Mouse (Mus musculus): ENCODE data around the gene Arfrp1. TPM values are rescaled to one million over a fixed set of nuclear protein-coding genes. Genes with fewer than 3 reads are reported as not detected.

Arfrp1 gene
- total RNA-seq, 2 experiments from 2014 or later: 54.3 to 54.9 TPM

GRCm38 (mm10) chr2:181380251-181380650 is 15.0 kb upstream of the Arfrp1 start:
- intact Hi-C loops (cut with DNase I): no loop called here
- DNase-seq (ENCODE audit: low spot score): no peak

GRCm38 (mm10) chr2:181379778-181380177 is 14.6 kb upstream of the Arfrp1 start, which contains the start of gene Lime1:
Gene Lime1 (plus strand): TSS chr2:181380078.
- intact Hi-C loops (cut with DNase I): no loop called here
- DNase-seq (ENCODE audit: low spot score): no peak

GRCm38 (mm10) chr2:181378701-181379100 is 13.5 kb upstream of the Arfrp1 start:
- intact Hi-C loops (cut with DNase I): no loop called here
- DNase-seq (ENCODE audit: low spot score): no peak

- no peak for DNase-seq (ENCODE audit: low spot score)
- intact Hi-C loops (cut with DNase I): no loop called here
These were observed 12.0 kb upstream of the Arfrp1 start for GRCm38 (mm10) chr2:181377230-181377629.

- intact Hi-C loops (cut with DNase I): no loop called here
- no peak for DNase-seq (ENCODE audit: low spot score)
These were observed 10.6 kb upstream of the Arfrp1 start for GRCm38 (mm10) chr2:181375787-181376186.

GRCm38 (mm10) chr2:181370001-181370400 is 4.8 kb upstream of the Arfrp1 start:
- no peak for DNase-seq (ENCODE audit: low spot score)
- intact Hi-C loops (cut with DNase I): no loop called here

GRCm38 (mm10) chr2:181365655-181366075 is 461 bp upstream of the Arfrp1 start:
- intact Hi-C loops (cut with DNase I): no loop called here
- DNase-seq (ENCODE audit: low spot score): no peak

GRCm38 (mm10) chr2:181364487-181364859 is 731 bp downstream of the Arfrp1 start:
- intact Hi-C loops (cut with DNase I): no loop called here
- DNase-seq (ENCODE audit: low spot score): no peak

- intact Hi-C loops (cut with DNase I): no loop called here
- no peak for DNase-seq (ENCODE audit: low spot score)
These were observed 1.3 kb downstream of the Arfrp1 start for GRCm38 (mm10) chr2:181363946-181364345.

GRCm38 (mm10) chr2:181356780-181357179 is 8.4 kb downstream of the Arfrp1 start:
- DNase-seq (ENCODE audit: low spot score): no peak
- intact Hi-C loops (cut with DNase I): no loop called here

- DNase-seq (ENCODE audit: low spot score): peak; percentile 13
- intact Hi-C loops (cut with DNase I): no loop called here
These were observed 22.4 kb downstream of the Arfrp1 start for GRCm38 (mm10) chr2:181342766-181343165.

GRCm38 (mm10) chr2:181340426-181340825 is 24.8 kb downstream of the Arfrp1 start:
- intact Hi-C loops (cut with DNase I): no loop called here

GRCm38 (mm10) chr2:181334023-181334422 is 31.2 kb downstream of the Arfrp1 start:
- DNase-seq (ENCODE audit: low spot score): no peak

More at GRCm38 (mm10) chr2:181340426-181340825, 24.8 kb downstream of the Arfrp1 start:
- DNase-seq (ENCODE audit: low spot score): no peak

GRCm38 (mm10) chr2:181332542-181332941 is 32.7 kb downstream of the Arfrp1 start:
- no peak for DNase-seq (ENCODE audit: low spot score)
- intact Hi-C loops (cut with DNase I): loop anchor here (5.0 kb wide), 1 partner anchor 220 kb away; no protein-coding TSS in a partner anchor

More at GRCm38 (mm10) chr2:181334023-181334422, 31.2 kb downstream of the Arfrp1 start:
- intact Hi-C loops (cut with DNase I): loop anchor here (1.0 to 5.0 kb wide), 2 partner anchors 148 to 222 kb away; no protein-coding TSS in a partner anchor

- DNase-seq (ENCODE audit: low spot score): no peak
- intact Hi-C loops (cut with DNase I): no loop called here
These were observed 39.1 kb downstream of the Arfrp1 start for GRCm38 (mm10) chr2:181326098-181326497.

- no peak for DNase-seq (ENCODE audit: low spot score)
- intact Hi-C loops (cut with DNase I): no loop called here
These were observed 43.1 kb downstream of the Arfrp1 start for GRCm38 (mm10) chr2:181322136-181322535.

GRCm38 (mm10) chr2:181320103-181320499 is 45.1 kb downstream of the Arfrp1 start:
- intact Hi-C loops (cut with DNase I): no loop called here
- DNase-seq (ENCODE audit: low spot score): no peak

- intact Hi-C loops (cut with DNase I): loop anchor here (5.0 kb wide), 1 partner anchor 132 kb away; the partner anchor contains the start of gene Ppdpf
These were observed 45.7 kb downstream of the Arfrp1 start, which contains the start of gene Rtel1 for GRCm38 (mm10) chr2:181319248-181320102. Gene Rtel1 (plus strand): TSS chr2:181319739.

GRCm38 (mm10) chr2:181314080-181314810 is 51.0 kb downstream of the Arfrp1 start, which contains the start of gene Stmn3:
Gene Stmn3 (minus strand): TSS chr2:181314500.
- intact Hi-C loops (cut with DNase I): no loop called here
- DNase-seq (ENCODE audit: low spot score): no peak

More at GRCm38 (mm10) chr2:181319248-181320102, 45.7 kb downstream of the Arfrp1 start, which contains the start of gene Rtel1:
- peak; percentile 43 for DNase-seq (ENCODE audit: low spot score)

GRCm38 (mm10) chr2:181313344-181314079 is 51.7 kb downstream of the Arfrp1 start:
- intact Hi-C loops (cut with DNase I): no loop called here
- no peak for DNase-seq (ENCODE audit: low spot score)
